Comparison of ENCODE assay signal across 22 mouse cellular contexts in the genomic region with DNA sequence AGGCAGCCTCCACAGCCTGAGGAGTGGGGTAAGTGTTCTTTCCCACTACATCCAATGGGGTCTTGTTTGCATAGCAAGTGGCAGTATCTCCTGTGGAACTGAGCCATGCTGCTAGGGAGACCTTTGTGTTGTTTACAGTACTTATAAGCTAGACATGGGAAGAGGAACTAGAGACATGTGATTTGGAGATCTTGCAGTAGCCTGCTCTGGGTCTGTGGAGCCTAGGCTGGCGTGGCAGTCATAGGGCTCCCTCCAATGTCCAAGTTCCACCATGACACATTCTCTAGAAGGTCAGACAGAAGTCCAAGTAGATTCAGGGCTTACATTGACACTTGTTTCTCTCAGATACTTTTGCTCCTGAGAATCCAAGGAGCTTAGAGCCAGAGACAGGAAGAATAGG. TPM values are rescaled to one million over a fixed set of nuclear protein-coding genes. Genes with fewer than 3 reads are reported as not detected.
DNase-seq lines count a peak whose midpoint lies in the region; ATAC-seq and TF ChIP-seq lines count a peak whose summit lies in the region.
"Had no signal": no experiment of that assay in that cellular context is flagged by ENCODE, and none has a peak within 500 bp of the region (broad histone marks: within the 10 kb centered on the region; RNA-seq: fewer than 3 reads in every experiment).

No protein-coding gene starts in this region.

- H3K27me3 ChIP-seq in lung, postnatal 0 days (replicated peaks; ENCODE audit: insufficient read depth, low read length), result no peaks in the 10 kb centered on the region
- no peaks in the 10 kb centered on the region for H3K27me3 ChIP-seq in stomach, postnatal 0 days (ENCODE audit: control insufficient read depth, insufficient read depth, low read length)
- H3K27me3 ChIP-seq: forebrain, embryonic 13.5 days; heart, embryonic 13.5 days; hindbrain, embryonic 12.5 days; liver, embryonic 13.5 days had no signal

- H3K27ac ChIP-seq in gastrocnemius, adult 2 months, result peak overlapping the region; percentile 79
- H3K27ac ChIP-seq in lung, postnatal 0 days (ENCODE audit: low read length), result no peak overlapping the region
- no peak overlapping the region for H3K27ac ChIP-seq in stomach, postnatal 0 days (replicated peaks)
- H3K27ac ChIP-seq: forebrain, embryonic 13.5 days; heart, embryonic 13.5 days; hindbrain, embryonic 12.5 days; limb, embryonic 10.5 days; liver, embryonic 13.5 days had no signal

- no peaks in the 10 kb centered on the region for H3K36me3 ChIP-seq in lung, postnatal 0 days (ENCODE audit: insufficient read depth, low read length)
- no peaks in the 10 kb centered on the region for H3K36me3 ChIP-seq in stomach, postnatal 0 days (ENCODE audit: control insufficient read depth, insufficient read depth, low read length)
- H3K36me3 ChIP-seq: heart, embryonic 13.5 days; hindbrain, embryonic 12.5 days; limb, embryonic 10.5 days; liver, embryonic 13.5 days had no signal

- H3K4me1 ChIP-seq in lung, postnatal 0 days (ENCODE audit: insufficient read depth, low read depth, low read length), result no peaks in the 10 kb centered on the region; the same call in 1 of the 2 replicates
- H3K4me1 ChIP-seq in stomach, postnatal 0 days (replicated peaks; ENCODE audit: control insufficient read depth, insufficient read depth), result no peaks in the 10 kb centered on the region
- H3K4me1 ChIP-seq: forebrain, embryonic 13.5 days; hindbrain, embryonic 12.5 days; limb, embryonic 10.5 days; liver, embryonic 13.5 days had no signal

- no peak overlapping the region for H3K9ac ChIP-seq in lung, postnatal 0 days (replicated peaks; ENCODE audit: low read depth)
- H3K9ac ChIP-seq in stomach, postnatal 0 days (ENCODE audit: low read length), result no peak overlapping the region
- H3K9ac ChIP-seq: forebrain, embryonic 13.5 days; heart, embryonic 13.5 days; hindbrain, embryonic 12.5 days; liver, embryonic 13.5 days had no signal

- no peaks in the 10 kb centered on the region for H3K9me3 ChIP-seq in lung, postnatal 0 days (ENCODE audit: low read length)
- no peaks in the 10 kb centered on the region for H3K9me3 ChIP-seq in stomach, postnatal 0 days (ENCODE audit: control insufficient read depth, low read length)
- H3K9me3 ChIP-seq: forebrain, embryonic 13.5 days; heart, embryonic 13.5 days; hindbrain, embryonic 12.5 days; limb, embryonic 10.5 days; liver, embryonic 13.5 days had no signal

- H3K4me3 ChIP-seq in gastrocnemius, adult 2 months, result no peak overlapping the region
- no peak overlapping the region for H3K4me3 ChIP-seq in lung, postnatal 0 days (ENCODE audit: low read depth, low read length)
- no peak overlapping the region for H3K4me3 ChIP-seq in stomach, postnatal 0 days (ENCODE audit: low read depth, low read length)
- H3K4me3 ChIP-seq: forebrain, embryonic 13.5 days; heart, embryonic 13.5 days; hindbrain, embryonic 12.5 days; limb, embryonic 10.5 days; liver, embryonic 13.5 days had no signal

- no peak overlapping the region for H3K4me2 ChIP-seq in lung, postnatal 0 days (replicated peaks; ENCODE audit: low read depth, low read length)
- no peak overlapping the region for H3K4me2 ChIP-seq in stomach, postnatal 0 days (replicated peaks; ENCODE audit: low read depth)
- H3K4me2 ChIP-seq: forebrain, embryonic 13.5 days; heart, embryonic 13.5 days; hindbrain, embryonic 12.5 days; liver, embryonic 13.5 days had no signal

- intact Hi-C loops in gastrocnemius, adult 2 months (cut with DNase I), result no loop called here

- no peak for TF ChIP-seq EP300 in lung, postnatal 0 days (IDR thresholded peaks at IDR 0.05)
- TF ChIP-seq EP300 in stomach, postnatal 0 days (optimal IDR thresholded peaks at IDR 0.05), result no peak

- TF ChIP-seq CTCF in gastrocnemius, adult 2 months (IDR thresholded peaks at IDR 0.05), result peak; percentile 51
- TF ChIP-seq CTCF in lung, postnatal 0 days (IDR thresholded peaks at IDR 0.05), result peak; percentile 57
- peak; percentile 47 for TF ChIP-seq CTCF in stomach, postnatal 0 days (IDR thresholded peaks at IDR 0.05; ENCODE audit: low read depth)

- DNase-seq in gastrocnemius, adult 2 months, result no peak
- DNase-seq in gastrocnemius, postnatal 10 days, result no peak
- DNase-seq in lung, adult 18-20 months, result peak; percentile 14 to 28
- no peak for DNase-seq in lung, postnatal 25 days (ENCODE audit: low spot score)
- DNase-seq in lung, postnatal 0 days (ENCODE audit: low spot score), result peak; percentile 25
- DNase-seq in stomach, postnatal 0 days (ENCODE audit: low spot score), result no peak
- no peak for DNase-seq in spleen, postnatal 36 days (ENCODE audit: low spot score in 2 of 2)
- DNase-seq in thymus, postnatal 4 days, result no peak
- DNase-seq: cerebellum, adult 8-10 months; kidney, postnatal 25 days; liver, embryonic 13.5 days; spleen, adult 18-20 months had no signal

- ATAC-seq in lung, postnatal 0 days, result no peak
- no peak for ATAC-seq in stomach, postnatal 0 days (ENCODE audit: low FRiP score, low TSS enrichment)
- ATAC-seq: forebrain, embryonic 13.5 days; intestine, embryonic 16.5 days had no signal

- WGBS in lung, postnatal 0 days, result 73% methylated on average over 1 of the region's 1 CpGs
- WGBS in stomach, postnatal 0 days, result 84% methylated on average over 1 of the region's 1 CpGs

RNA-seq across cellular contexts. Expression of a gene that starts 7.7 kb away (rescaled TPM):
- total RNA-seq in gastrocnemius, adult 2 months (2021), result not detected
- total RNA-seq in gastrocnemius, postnatal 10 days (2021), result not detected
- not detected in 2 replicates for polyA plus RNA-seq in lung, postnatal 0 days (2015; fragmentation: Nextera tagmentation; extraction: Ambion mirVana)
- not detected in 2 replicates for polyA plus RNA-seq in stomach, postnatal 0 days (2015; fragmentation: Nextera tagmentation; extraction: Ambion mirVana)
- total RNA-seq: layer of hippocampus, postnatal 25 days; megakaryocyte-erythroid progenitor cell, adult 5-6 weeks; neutrophil, adult 5-6 weeks had no signal
- polyA plus RNA-seq: brain, embryonic 14.5 days; forebrain, embryonic 13.5 days; heart, embryonic 13.5 days; hindbrain, embryonic 12.5 days; intestine, embryonic 16.5 days; limb, embryonic 10.5 days; liver, embryonic 13.5 days; stomach, embryonic 16.5 days had no signal

Comparison
In these comparisons a context has a peak if more than half of its experiments do, and no peak if none do; other contexts are left out.
1. DNase-seq: peak in lung, adult 18-20 months (2 of 2) and lung, postnatal 0 days (single experiment); none in gastrocnemius, adult 2 months (single experiment), gastrocnemius, postnatal 10 days (single experiment), lung, postnatal 25 days (single experiment), stomach, postnatal 0 days (single experiment), spleen, postnatal 36 days (0 of 2) and thymus, postnatal 4 days (single experiment).
2. Peak in every context shown above with its lines, with median percentiles within 50 percentile points of each other: CTCF ChIP-seq.